Mouse (Mus musculus) hindbrain, embryonic 15.5 days (tissue): ENCODE results near the gene Ptprd. TPM values are rescaled to one million over a fixed set of nuclear protein-coding genes. Genes with fewer than 3 reads are reported as not detected.

Source experiments
- ATAC-seq: fragments of 200-750 bp; cut with Nextera tagmentation; 2 replicates; pipeline ENCODE4 v1.8.0; 2017; ENCODE audit warnings: low read depth, moderate number of reproducible peaks, moderate TSS enrichment; ENCODE audit not compliant: low FRiP score
- H3K27ac ChIP-seq: fragments of 300-500 bp; sonication (generic); replicated peaks from 2 replicates; pipeline ENCODE4 v1.5.1; 2015; ENCODE audit warnings: mild to moderate bottlenecking, inconsistent platforms
- H3K27me3 ChIP-seq: fragments of 300-500 bp; sonication (generic); 2 replicates; pipeline ENCODE4 v1.6.1; 2015; ENCODE audit warnings: control low read depth, inconsistent platforms
- H3K36me3 ChIP-seq: fragments of 300-500 bp; sonication (generic); 2 replicates; pipeline ENCODE4 v1.6.1; 2015; ENCODE audit warnings: control low read depth, inconsistent platforms
- H3K4me1 ChIP-seq: fragments of 300-500 bp; sonication (generic); replicated peaks from 2 replicates; pipeline ENCODE4 v1.6.1; 2015; ENCODE audit warnings: control low read depth, inconsistent platforms
- H3K4me2 ChIP-seq: fragments of 300-500 bp; sonication (generic); 2 replicates; pipeline ENCODE4 v1.6.1; 2015; ENCODE audit warnings: moderate library complexity, mild to moderate bottlenecking, inconsistent platforms
- H3K4me3 ChIP-seq: fragments of 300-500 bp; sonication (generic); 2 replicates; pipeline ENCODE4 v1.5.1; 2015; ENCODE audit warnings: mild to moderate bottlenecking, inconsistent platforms
- H3K9ac ChIP-seq: fragments of 300-500 bp; sonication (generic); 2 replicates; pipeline ENCODE4 v1.6.1; 2015; ENCODE audit warnings: inconsistent platforms
- H3K9me3 ChIP-seq: fragments of 300-500 bp; sonication (generic); 2 replicates; pipeline ENCODE4 v1.6.1; 2016; ENCODE audit warnings: control low read depth, inconsistent platforms
- WGBS: fragments of 180-500 bp; shearing (Covaris S2); methylation state at CpG from one replicate; pipeline ENCODE4 v1.1.7; 2015; 5-methylcytosine and 5-hydroxymethylcytosine counted together
- polyA plus RNA-seq: library from polyadenylated mRNA; unstranded; fragments of >200 nt; fragmentation: Nextera tagmentation; extraction: Ambion mirVana; gene quantifications from 2 replicates; pipeline ENCODE4 v1.2.1, GENCODE M21; 2015

The Ptprd gene
- polyA plus RNA-seq, 1 experiment from 2014 or later, result 78.2 TPM

- H3K9ac ChIP-seq, result no peak overlapping the region
- no peaks in the 10 kb centered on the region for H3K36me3 ChIP-seq
- no peaks in the 10 kb centered on the region for H3K9me3 ChIP-seq
- 87% methylated on average over 5 of the region's 5 CpGs for WGBS
- H3K4me1 ChIP-seq, result 0 out of 2 replicates have a peak, but pooled peaks cover 4% of the 10 kb centered on the region
- H3K4me3 ChIP-seq, result no peak overlapping the region
- no peak overlapping the region for H3K4me2 ChIP-seq
- no peak for ATAC-seq
- no peak overlapping the region for H3K27ac ChIP-seq
- H3K27me3 ChIP-seq, result no peaks in the 10 kb centered on the region
Measured at GRCm38 (mm10) chr4:76305987-76306386, 1905.8 kb downstream of the Ptprd start.

GRCm38 (mm10) chr4:76297375-76297774, 1914.4 kb downstream of the Ptprd start:
- Histone ChIP-seq H3K4me1 (no peaks in the 10 kb centered on the region), H3K27ac (no peak overlapping the region), H3K9ac (no peak overlapping the region), H3K36me3 (no peaks in the 10 kb centered on the region), H3K4me3 (no peak overlapping the region), H3K4me2 (no peak overlapping the region), H3K27me3 (no peaks in the 10 kb centered on the region), H3K9me3 (no peaks in the 10 kb centered on the region)
- 74% methylated on average over 3 of the region's 3 CpGs for WGBS
- ATAC-seq, result no peak

- no peak for ATAC-seq
- no peaks in the 10 kb centered on the region for H3K9me3 ChIP-seq
- H3K4me3 ChIP-seq, result no peak overlapping the region
- 79% methylated on average over 8 of the region's 8 CpGs for WGBS
- H3K9ac ChIP-seq, result no peak overlapping the region
- no peak overlapping the region for H3K27ac ChIP-seq
- no peak overlapping the region for H3K4me2 ChIP-seq
- peaks cover 9% of the 10 kb centered on the region; the same call in 1 of the 2 replicates for H3K4me1 ChIP-seq
- no peaks in the 10 kb centered on the region for H3K36me3 ChIP-seq
- H3K27me3 ChIP-seq, result no peaks in the 10 kb centered on the region
Measured at GRCm38 (mm10) chr4:76292733-76293357, 1918.9 kb downstream of the Ptprd start.

- no peak overlapping the region for H3K9ac ChIP-seq
- no peaks in the 10 kb centered on the region for H3K9me3 ChIP-seq
- no peaks in the 10 kb centered on the region for H3K36me3 ChIP-seq
- no peaks in the 10 kb centered on the region for H3K27me3 ChIP-seq
- WGBS, result 24% methylated on average over 1 of the region's 1 CpGs
- no peak for ATAC-seq
- H3K27ac ChIP-seq, result no peak overlapping the region
- H3K4me2 ChIP-seq, result no peak overlapping the region
- peaks cover 13% of the 10 kb centered on the region; the same call in 1 of the 2 replicates for H3K4me1 ChIP-seq
- no peak overlapping the region for H3K4me3 ChIP-seq
Measured at GRCm38 (mm10) chr4:76290484-76290818, 1921.3 kb downstream of the Ptprd start.

- H3K4me3 ChIP-seq, result no peak overlapping the region
- H3K9me3 ChIP-seq, result no peaks in the 10 kb centered on the region
- no peak overlapping the region for H3K9ac ChIP-seq
- H3K4me1 ChIP-seq, result peaks cover 13% of the 10 kb centered on the region; the same call in 1 of the 2 replicates
- H3K27ac ChIP-seq, result no peak overlapping the region
- ATAC-seq, result no peak
- no peak overlapping the region for H3K4me2 ChIP-seq
- no peaks in the 10 kb centered on the region for H3K27me3 ChIP-seq
- 36% methylated on average over 12 of the region's 12 CpGs for WGBS
- no peaks in the 10 kb centered on the region for H3K36me3 ChIP-seq
Measured at GRCm38 (mm10) chr4:76289612-76290483, 1921.9 kb downstream of the Ptprd start.

- H3K27ac ChIP-seq, result no peak overlapping the region
- H3K9ac ChIP-seq, result no peak overlapping the region
- ATAC-seq, result no peak
- H3K9me3 ChIP-seq, result no peaks in the 10 kb centered on the region
- no peak overlapping the region for H3K4me3 ChIP-seq
- no peak overlapping the region for H3K4me2 ChIP-seq
- no peaks in the 10 kb centered on the region for H3K27me3 ChIP-seq
- peaks cover 20% of the 10 kb centered on the region; the same call in 1 of the 2 replicates for H3K4me1 ChIP-seq
- no peaks in the 10 kb centered on the region for H3K36me3 ChIP-seq
- WGBS, result 40% methylated on average over 2 of the region's 2 CpGs
Measured at GRCm38 (mm10) chr4:76286016-76286415, 1925.7 kb downstream of the Ptprd start.

- H3K4me2 ChIP-seq, result no peak overlapping the region
- H3K4me3 ChIP-seq, result no peak overlapping the region
- no peak overlapping the region for H3K9ac ChIP-seq
- no peaks in the 10 kb centered on the region for H3K27me3 ChIP-seq
- 26% methylated on average over 4 of the region's 4 CpGs for WGBS
- H3K4me1 ChIP-seq, result peaks cover 11% of the 10 kb centered on the region; the same call in 1 of the 2 replicates
- no peaks in the 10 kb centered on the region for H3K9me3 ChIP-seq
- no peak; the same call in 1 of the 2 replicates for ATAC-seq
- no peaks in the 10 kb centered on the region for H3K36me3 ChIP-seq
- no peak overlapping the region for H3K27ac ChIP-seq
Measured at GRCm38 (mm10) chr4:76282886-76283285, 1928.9 kb downstream of the Ptprd start.

- no peak overlapping the region for H3K4me2 ChIP-seq
- no peak overlapping the region for H3K4me3 ChIP-seq
- H3K27ac ChIP-seq, result no peak overlapping the region
- no peaks in the 10 kb centered on the region for H3K27me3 ChIP-seq
- no peak overlapping the region for H3K9ac ChIP-seq
- no peak for ATAC-seq
- WGBS, result 92% methylated on average over 4 of the region's 4 CpGs
- no peaks in the 10 kb centered on the region for H3K36me3 ChIP-seq
- no peaks in the 10 kb centered on the region for H3K9me3 ChIP-seq
- H3K4me1 ChIP-seq, result peaks cover 26% of the 10 kb centered on the region
Measured at GRCm38 (mm10) chr4:76262727-76263126, 1949.0 kb downstream of the Ptprd start.

GRCm38 (mm10) chr4:76260686-76261085, 1951.1 kb downstream of the Ptprd start:
- peaks cover 26% of the 10 kb centered on the region for H3K4me1 ChIP-seq
- ATAC-seq, result no peak
- no peaks in the 10 kb centered on the region for H3K27me3 ChIP-seq
- no peaks in the 10 kb centered on the region for H3K36me3 ChIP-seq
- 76% methylated on average over 1 of the region's 1 CpGs for WGBS
- H3K4me2 ChIP-seq, result no peak overlapping the region
- H3K9ac ChIP-seq, result no peak overlapping the region
- H3K27ac ChIP-seq, result 0 out of 2 replicates have a peak overlapping the region, but pooled peaks have one; percentile 50
- no peaks in the 10 kb centered on the region for H3K9me3 ChIP-seq
- H3K4me3 ChIP-seq, result no peak overlapping the region

GRCm38 (mm10) chr4:76260286-76260685, 1951.5 kb downstream of the Ptprd start:
- whole genome bisulfite sequencing, result 52% methylated on average over 3 of the region's 3 CpGs
- H3K4me3 ChIP-seq, result no peak overlapping the region
- no peaks in the 10 kb centered on the region for H3K27me3 ChIP-seq
- no peaks in the 10 kb centered on the region for H3K36me3 ChIP-seq
- H3K9me3 ChIP-seq, result no peaks in the 10 kb centered on the region
- no peak overlapping the region for H3K9ac ChIP-seq
- 0 out of 2 replicates have a peak, but pooled peaks have one; percentile 32 for ATAC-seq
- H3K27ac ChIP-seq, result peak overlapping the region; percentile 50; the same call in 1 of the 2 replicates
- no peak overlapping the region for H3K4me2 ChIP-seq
- peaks cover 26% of the 10 kb centered on the region for H3K4me1 ChIP-seq

GRCm38 (mm10) chr4:76259636-76260035, 1952.1 kb downstream of the Ptprd start:
- H3K4me1 ChIP-seq, result peaks cover 26% of the 10 kb centered on the region
- H3K4me3 ChIP-seq, result no peak overlapping the region
- no peaks in the 10 kb centered on the region for H3K9me3 ChIP-seq
- H3K4me2 ChIP-seq, result no peak overlapping the region
- WGBS, result 41% methylated on average over 2 of the region's 2 CpGs
- peak overlapping the region; percentile 50; the same call in 1 of the 2 replicates for H3K27ac ChIP-seq
- H3K9ac ChIP-seq, result no peak overlapping the region
- H3K27me3 ChIP-seq, result no peaks in the 10 kb centered on the region
- no peak for ATAC-seq
- H3K36me3 ChIP-seq, result no peaks in the 10 kb centered on the region

- Histone ChIP-seq H3K4me3 (no peak overlapping the region), H3K9me3 (no peaks in the 10 kb centered on the region), H3K4me2 (no peak overlapping the region), H3K36me3 (no peaks in the 10 kb centered on the region), H3K4me1 (peaks cover 22% of the 10 kb centered on the region), H3K27me3 (no peaks in the 10 kb centered on the region), H3K9ac (no peak overlapping the region), H3K27ac (no peak overlapping the region)
- ATAC-seq, result peak; percentile 51; the same call in 1 of the 2 replicates
- 47% methylated on average over 6 of the region's 6 CpGs for WGBS
Measured at GRCm38 (mm10) chr4:76244371-76244770, 1967.4 kb downstream of the Ptprd start.
